Mouse (Mus musculus) left cerebral cortex, adult 6 months (tissue): ENCODE data around the gene Clrn1. TPM values are rescaled to one million over a fixed set of nuclear protein-coding genes. Genes with fewer than 3 reads are reported as not detected.

Experiments
- long read RNA-seq, 2 experiments: library from polyadenylated mRNA; unstranded; transcript quantifications; one replicate each; pipeline ENCODE4 v2.0.0; 2019 to 2020
- polyA plus RNA-seq: library from polyadenylated mRNA; unstranded; fragments of <200 nt; fragmentation: Nextera tagmentation; gene quantifications from 2 replicates; pipeline ENCODE4 v1.2.3, GENCODE M21; 2021

The Clrn1 gene
- polyA plus RNA-seq = 0.21 and 0.72 TPM in 2 replicates
- long read RNA-seq, experiment 1, partial matches to known transcripts = 0 of 2 reads
- long read RNA-seq, experiment 1, other reads (novel, unspliced or antisense) = 0 of 2 reads
- long read RNA-seq, experiment 2, partial matches to known transcripts = 0 of 2 reads
- long read RNA-seq, experiment 2, other reads (novel, unspliced or antisense) = 1 of 2 reads

GRCm38 (mm10) chr3:58884801-58885573 lies at the start of gene Clrn1:
TSS of gene Clrn1 (minus strand) at chr3:58885340.

GRCm38 (mm10) chr3:58822211-58822610 lies 62.9 kb downstream of the Clrn1 start, which contains the start of gene Mindy4b-ps:
TSS of gene Mindy4b-ps (minus strand) at chr3:58822311.

Other genes starting within 250 kb of the Clrn1 start
- 0.21 and 0.68 TPM in 2 replicates for gene Erich6, start 248.1 kb downstream of the Clrn1 start, polyA plus RNA-seq
- gene Siah2, start 192.9 kb downstream of the Clrn1 start, polyA plus RNA-seq = 2.1 and 14.2 TPM in 2 replicates
- 1.4 and 2.0 TPM in 2 replicates for gene Mindy4b-ps, start 63.0 kb downstream of the Clrn1 start, polyA plus RNA-seq
- gene Med12l, start 120.5 kb upstream of the Clrn1 start, polyA plus RNA-seq = 2.9 and 5.0 TPM in 2 replicates
- gene Gpr171, start 216.5 kb upstream of the Clrn1 start, polyA plus RNA-seq = 0.08 TPM in 1 of 2 replicates, not detected in the other